In the genomic region with DNA sequence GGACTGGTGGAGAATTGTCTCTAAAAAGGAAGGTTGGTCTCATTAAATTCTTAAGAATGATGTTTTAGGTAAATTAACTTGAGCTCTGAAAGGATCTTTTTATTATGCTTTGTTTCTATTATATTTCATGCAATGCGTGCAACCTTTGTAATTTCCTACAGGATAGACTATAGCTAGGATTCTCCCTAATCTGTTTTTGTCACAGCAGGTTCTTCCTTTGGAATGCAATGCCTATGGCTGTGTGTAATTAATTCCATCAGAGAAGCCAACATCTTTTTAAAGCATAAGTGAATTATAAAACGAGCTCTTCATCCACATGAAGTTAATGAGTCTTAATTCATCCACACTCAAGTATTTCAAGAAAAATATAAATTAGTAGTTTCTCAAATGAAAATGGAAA, we compare ENCODE assay signal across 17 mouse cellular contexts.
A peak's percentile ranks its signal among the peaks of the same experiment; 100 is the strongest.
DNase-seq lines count a peak whose midpoint lies in the region; ATAC-seq lines count a peak whose summit lies in the region.
"Had no signal": no experiment of that assay in that cellular context is flagged by ENCODE, and none has a peak within 500 bp of the region (broad histone marks: within the 10 kb centered on the region; RNA-seq: fewer than 3 reads in every experiment).

No protein-coding gene starts in this region.

- no peak overlapping the region for H3K4me3 ChIP-seq in forebrain, embryonic 11.5 days (ENCODE audit: low read depth, low read length)
- H3K4me3 ChIP-seq in forebrain, embryonic 14.5 days (ENCODE audit: low read depth, low read length), result no peak overlapping the region

- H3K27me3 ChIP-seq in forebrain, embryonic 11.5 days (ENCODE audit: control insufficient read depth, insufficient read depth, low read length), result no peaks in the 10 kb centered on the region
- H3K27me3 ChIP-seq in forebrain, embryonic 14.5 days (replicated peaks; ENCODE audit: control insufficient read depth, insufficient read depth, low read length), result no peaks in the 10 kb centered on the region
- H3K27me3 ChIP-seq: CH12.LX had no signal

- H3K4me2 ChIP-seq in forebrain, embryonic 11.5 days (ENCODE audit: low read depth, low read length, severe bottlenecking), result no peak overlapping the region
- no peak overlapping the region for H3K4me2 ChIP-seq in forebrain, embryonic 14.5 days (ENCODE audit: low read length)

- WGBS in forebrain, embryonic 11.5 days, result 15% methylated on average over 2 of the region's 2 CpGs
- 10% methylated on average over 2 of the region's 2 CpGs for WGBS in forebrain, embryonic 14.5 days

- DNase-seq in cerebellum, adult 8-10 months, result no peak
- no peak for DNase-seq in forebrain, embryonic 11.5 days (ENCODE audit: low spot score)
- DNase-seq in forebrain, embryonic 14.5 days (ENCODE audit: low spot score), result no peak
- DNase-seq: adrenal gland, adult 2 months; adrenal gland, adult 8-10 months; adrenal gland, postnatal 10 days; adrenal gland, postnatal 14 days; adrenal gland, postnatal 25 days; adrenal gland, postnatal 36 days; B cell, adult 2 months; cerebellum, adult 11 months had no signal

- ATAC-seq in cerebellum, adult (ENCODE audit: insufficient number of reproducible peaks, low FRiP score, low TSS enrichment), result peak; percentile 45; the same call in 1 of the 2 replicates
- 0 out of 2 replicates have a peak, but pooled peaks have one; percentile 57 for ATAC-seq in forebrain, embryonic 11.5 days (replicated peaks; ENCODE audit: low FRiP score)
- no peak for ATAC-seq in forebrain, embryonic 14.5 days
- ATAC-seq: activated CD4-positive, CD25-positive, alpha-beta regulatory T cell, adult 4 months; CD4-positive, CD25-positive, alpha-beta regulatory T cell, adult 4 months; Patski had no signal

- no peaks in the 10 kb centered on the region for H3K36me3 ChIP-seq in forebrain, embryonic 11.5 days (ENCODE audit: control insufficient read depth, insufficient read depth, low read length)
- no peaks in the 10 kb centered on the region for H3K36me3 ChIP-seq in forebrain, embryonic 14.5 days (ENCODE audit: control insufficient read depth, insufficient read depth, low read length)
- H3K36me3 ChIP-seq: G1E had no signal

- no peak overlapping the region for H3K27ac ChIP-seq in forebrain, embryonic 11.5 days (ENCODE audit: low read depth, low read length)
- no peak overlapping the region for H3K27ac ChIP-seq in forebrain, embryonic 14.5 days (ENCODE audit: low read depth, low read length)

- no peaks in the 10 kb centered on the region for H3K9me3 ChIP-seq in forebrain, embryonic 11.5 days (ENCODE audit: control insufficient read depth, low read length)
- no peaks in the 10 kb centered on the region for H3K9me3 ChIP-seq in forebrain, embryonic 14.5 days (replicated peaks; ENCODE audit: control insufficient read depth, low read length)

- no peak overlapping the region for H3K9ac ChIP-seq in forebrain, embryonic 11.5 days (ENCODE audit: low read length)
- H3K9ac ChIP-seq in forebrain, embryonic 14.5 days (ENCODE audit: low read length), result no peak overlapping the region

- peaks cover 5% of the 10 kb centered on the region; the same call in 1 of the 2 replicates for H3K4me1 ChIP-seq in forebrain, embryonic 11.5 days (replicated peaks; ENCODE audit: control insufficient read depth, insufficient read depth, low read length)
- H3K4me1 ChIP-seq in forebrain, embryonic 14.5 days (ENCODE audit: control insufficient read depth, insufficient read depth, low read length), result no peaks in the 10 kb centered on the region; the same call in 1 of the 2 replicates
